Mouse (Mus musculus) embryonic facial prominence, embryonic 14.5 days (tissue): ENCODE data around the gene Mmp21. TPM values are rescaled to one million over a fixed set of nuclear protein-coding genes. Genes with fewer than 3 reads are reported as not detected.
A peak's percentile ranks its signal among the peaks of the same experiment; 100 is the strongest.

Experiments
- ATAC-seq: fragments of 200-750 bp; cut with Nextera tagmentation; 2 replicates; pipeline ENCODE4 v1.8.0; 2017; ENCODE audit warnings: low read depth, moderate number of reproducible peaks, moderate TSS enrichment
- DNase-seq: peaks from one replicate; pipeline ENCODE4 v3.0.0-alpha.2; 2015; ENCODE audit warnings: low spot score
- H3K27ac ChIP-seq: fragments of 300-500 bp; sonication (generic); replicated peaks from 2 replicates; pipeline ENCODE4 v1.5.1; 2014; ENCODE audit warnings: low read depth, mild to moderate bottlenecking, low read length, moderate library complexity
- H3K27me3 ChIP-seq: fragments of 300-500 bp; sonication (generic); replicated peaks from 2 replicates; pipeline ENCODE4 v1.6.1; 2014; ENCODE audit warnings: low read length; ENCODE audit not compliant: control insufficient read depth, insufficient read depth
- H3K36me3 ChIP-seq: fragments of 300-500 bp; sonication (generic); 2 replicates; pipeline ENCODE4 v1.6.1; 2014; ENCODE audit warnings: low read length, mixed read lengths; ENCODE audit not compliant: control insufficient read depth, insufficient read depth
- H3K4me1 ChIP-seq: fragments of 300-500 bp; sonication (generic); 2 replicates; pipeline ENCODE4 v1.6.1; 2014; ENCODE audit warnings: antibody characterized with exemption, low read length; ENCODE audit not compliant: control insufficient read depth, insufficient read depth
- H3K4me2 ChIP-seq: fragments of 300-500 bp; sonication (generic); 2 replicates; pipeline ENCODE4 v1.6.1; 2014; ENCODE audit warnings: low read depth, mild to moderate bottlenecking, low read length, moderate library complexity, mixed read lengths
- H3K4me3 ChIP-seq: fragments of 300-500 bp; sonication (generic); 2 replicates; pipeline ENCODE4 v1.5.1; 2014; ENCODE audit warnings: low read depth, mild to moderate bottlenecking, low read length
- H3K9ac ChIP-seq: fragments of 300-500 bp; sonication (generic); 2 replicates; pipeline ENCODE4 v1.6.1; 2014; ENCODE audit warnings: low read depth, mild to moderate bottlenecking, low read length, moderate library complexity, mixed read lengths
- H3K9me3 ChIP-seq: fragments of 300-500 bp; sonication (generic); 2 replicates; pipeline ENCODE4 v1.6.1; 2016; ENCODE audit warnings: low read length; ENCODE audit not compliant: control insufficient read depth
- WGBS: fragments of 180-500 bp; shearing (Covaris S2); extraction: QIAGEN DNeasy Blood & Tissue Kit; methylation state at CpG from one replicate; pipeline ENCODE4 v1.1.7; 2014; 5-methylcytosine and 5-hydroxymethylcytosine counted together
- polyA plus RNA-seq: library from polyadenylated mRNA; unstranded; fragments of >200 nt; fragmentation: Nextera tagmentation; extraction: Ambion mirVana; gene quantifications from 2 replicates; pipeline ENCODE4 v1.2.1, GENCODE M21; 2014

Gene Mmp21
- 0.08 and 0.14 TPM in 2 replicates for polyA plus RNA-seq

DNA sequence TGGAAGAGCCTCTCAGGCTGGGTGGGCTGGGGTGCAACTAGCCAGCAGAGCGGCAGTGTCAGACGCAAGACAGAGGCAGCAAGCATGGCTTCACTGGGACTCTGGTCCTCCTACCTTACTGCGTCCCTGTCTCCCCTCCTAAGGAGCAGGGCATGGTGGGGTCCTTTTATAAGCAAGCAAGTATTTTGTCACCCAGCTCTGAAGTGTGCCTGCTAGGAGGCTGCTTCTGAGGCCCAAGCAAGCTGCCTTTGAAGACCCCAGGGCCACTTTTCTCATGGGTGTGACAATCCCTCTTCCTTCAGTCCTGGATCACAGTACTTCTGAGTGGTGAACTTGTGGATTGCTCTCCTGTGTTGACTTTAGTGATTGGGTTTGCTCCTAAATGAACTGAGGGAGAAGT lies at the start of gene Mmp21:
Gene Mmp21, minus strand, starts transcription at position 101 of the 400 bp plus-strand sequence.
- Histone ChIP-seq H3K4me3 (no peak within 1 kb of the TSS), H3K4me2 (no peak within 1 kb of the TSS), H3K4me1 (no peaks in the 10 kb centered on the region), H3K9me3 (no peaks in the 10 kb centered on the region), H3K27ac (no peak within 1 kb of the TSS), H3K36me3 (peaks cover 5% of the 10 kb centered on the region; the same call in 1 of the 2 replicates), H3K27me3 (no peaks in the 10 kb centered on the region), H3K9ac (no peak within 1 kb of the TSS)
- DNase-seq (no peak), ATAC-seq (no peak)
- 88% methylated on average over 3 of the region's 3 CpGs for WGBS

DNA sequence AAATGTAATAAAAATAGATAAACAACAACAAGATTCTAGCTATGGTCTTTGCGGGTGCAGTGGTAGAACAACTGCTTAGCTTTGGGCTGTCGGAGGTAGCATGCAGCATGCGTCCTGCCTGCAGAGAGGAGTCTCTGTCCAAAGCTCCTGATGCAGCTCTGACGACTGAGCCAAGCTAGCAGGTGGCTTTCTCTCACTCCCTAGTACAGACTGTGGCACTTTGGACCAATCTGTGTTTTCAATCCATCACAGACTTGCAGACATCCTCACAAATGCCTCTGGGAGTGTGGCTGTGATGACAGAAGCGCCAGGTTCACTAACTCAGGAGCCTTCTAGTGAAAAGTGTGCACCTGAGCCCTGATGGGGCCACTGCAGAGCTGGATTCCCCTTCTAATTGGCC lies 49.5 kb upstream of the Mmp21 start:
- WGBS = 80% methylated on average over 5 of the region's 5 CpGs
- no peak overlapping the region for H3K4me2 ChIP-seq
- H3K9me3 ChIP-seq = no peaks in the 10 kb centered on the region
- H3K4me3 ChIP-seq = no peak overlapping the region
- H3K36me3 ChIP-seq = peaks cover 8% of the 10 kb centered on the region; the same call in 1 of the 2 replicates
- no peaks in the 10 kb centered on the region for H3K4me1 ChIP-seq
- no peak overlapping the region for H3K27ac ChIP-seq
- no peak for DNase-seq
- ATAC-seq = no peak
- no peak overlapping the region for H3K9ac ChIP-seq
- no peaks in the 10 kb centered on the region for H3K27me3 ChIP-seq

DNA sequence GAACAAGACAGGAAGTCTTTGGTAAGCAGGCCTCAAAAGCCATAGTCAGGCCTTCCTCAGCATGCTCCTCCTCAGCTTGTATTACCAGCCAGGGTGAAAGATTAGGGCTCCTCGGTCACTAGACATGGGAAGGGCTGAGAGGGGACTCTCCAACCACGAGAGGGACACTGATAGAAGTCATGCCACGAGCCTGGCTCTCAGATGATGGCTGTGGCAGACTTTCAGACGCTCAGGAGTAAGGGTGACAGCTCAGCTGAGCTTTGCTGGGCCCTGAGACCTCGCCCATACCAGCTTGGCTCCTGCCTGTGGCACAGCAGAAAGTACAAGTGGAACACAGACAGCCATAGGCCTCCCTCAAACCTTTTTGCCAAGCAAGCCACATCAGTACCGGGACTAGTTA lies 47.2 kb upstream of the Mmp21 start:
- DNase-seq = no peak
- 79% methylated on average over 6 of the region's 6 CpGs for WGBS

DNA sequence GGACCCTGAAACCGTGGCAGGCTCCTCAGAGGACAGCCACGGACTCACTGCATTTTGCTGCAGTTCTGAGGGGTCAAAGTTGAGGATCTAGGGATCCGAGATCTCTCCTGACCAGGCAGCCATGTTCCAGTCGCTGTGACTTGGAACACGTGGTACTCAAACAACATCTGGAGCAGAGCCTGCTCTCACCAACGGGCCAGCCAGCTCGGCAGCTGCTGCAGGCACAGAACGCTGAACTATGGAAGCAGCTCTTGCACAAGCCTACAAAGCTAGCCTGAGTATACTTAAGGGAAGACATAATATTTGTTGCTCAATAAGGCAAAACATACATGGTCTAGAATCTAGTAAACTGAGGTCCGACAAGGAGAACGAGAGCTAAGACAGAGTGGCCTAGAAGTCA lies 45.7 kb upstream of the Mmp21 start:
- H3K4me2 ChIP-seq = no peak overlapping the region
- no peak for ATAC-seq
- H3K4me3 ChIP-seq = no peak overlapping the region
- H3K27ac ChIP-seq = no peak overlapping the region
- H3K9me3 ChIP-seq = no peaks in the 10 kb centered on the region
- H3K36me3 ChIP-seq = peaks cover 36% of the 10 kb centered on the region
- no peak overlapping the region for H3K9ac ChIP-seq
- no peak for DNase-seq
- H3K4me1 ChIP-seq = no peaks in the 10 kb centered on the region
- WGBS = 70% methylated on average over 10 of the region's 10 CpGs
- H3K27me3 ChIP-seq = no peaks in the 10 kb centered on the region

More for the DNA sequence above, 47.2 kb upstream of the Mmp21 start:
- peaks cover 22% of the 10 kb centered on the region for H3K36me3 ChIP-seq
- H3K4me2 ChIP-seq = no peak overlapping the region
- no peak overlapping the region for H3K9ac ChIP-seq
- H3K9me3 ChIP-seq = no peaks in the 10 kb centered on the region
- no peak overlapping the region for H3K27ac ChIP-seq
- no peak for ATAC-seq
- no peaks in the 10 kb centered on the region for H3K27me3 ChIP-seq
- H3K4me3 ChIP-seq = no peak overlapping the region
- no peaks in the 10 kb centered on the region for H3K4me1 ChIP-seq

DNA sequence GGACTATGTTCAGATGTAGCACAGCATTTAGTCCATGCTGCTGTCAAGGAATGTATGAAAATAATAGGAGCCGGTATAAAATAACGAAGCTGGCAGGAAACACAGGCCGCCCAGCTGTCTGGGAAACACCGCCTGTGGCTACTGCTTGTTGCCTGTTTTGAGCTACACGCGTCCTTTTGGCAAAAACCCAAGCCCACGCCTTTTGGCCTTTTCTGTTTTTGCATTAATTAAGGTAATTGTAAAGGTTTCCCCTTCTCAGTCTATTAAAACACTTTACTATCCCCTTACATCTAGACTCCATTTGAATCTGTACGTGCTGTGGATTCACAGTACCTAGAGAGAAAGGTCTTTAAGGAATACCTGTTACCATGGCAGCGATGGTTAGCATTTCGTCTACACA lies 45.0 kb upstream of the Mmp21 start:
- Histone ChIP-seq H3K4me1 (no peaks in the 10 kb centered on the region), H3K9me3 (no peaks in the 10 kb centered on the region), H3K9ac (no peak overlapping the region), H3K36me3 (peaks cover 44% of the 10 kb centered on the region), H3K4me2 (no peak overlapping the region), H3K27me3 (no peaks in the 10 kb centered on the region), H3K27ac (no peak overlapping the region), H3K4me3 (no peak overlapping the region)
- DNase-seq = peak; percentile 21
- ATAC-seq = no peak
- WGBS = 77% methylated on average over 10 of the region's 10 CpGs

DNA sequence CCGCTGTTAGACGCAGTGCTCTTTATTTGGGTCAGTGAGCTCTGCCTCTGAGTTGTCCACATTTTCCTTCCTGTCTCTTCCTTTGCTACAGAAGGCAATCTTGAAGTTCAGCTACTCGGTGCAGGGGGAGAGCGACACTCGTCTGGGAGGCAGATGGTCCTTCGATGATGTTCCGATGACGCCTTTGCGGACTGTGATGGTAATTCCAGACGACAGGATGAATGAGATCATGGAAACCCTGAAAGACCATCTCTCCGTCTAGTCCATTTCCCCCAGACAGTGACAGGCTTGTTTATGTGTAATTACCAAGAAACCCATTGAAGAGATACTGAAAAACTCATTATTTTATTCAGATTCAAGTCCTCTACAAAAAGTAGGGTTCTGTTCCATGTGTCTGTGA lies 40.8 kb upstream of the Mmp21 start:
- H3K9me3 ChIP-seq = no peaks in the 10 kb centered on the region
- 72% methylated on average over 11 of the region's 11 CpGs for WGBS
- no peaks in the 10 kb centered on the region for H3K27me3 ChIP-seq
- no peak; the same call in 1 of the 2 replicates for ATAC-seq
- no peak overlapping the region for H3K4me3 ChIP-seq
- DNase-seq = peak; percentile 22
- H3K4me1 ChIP-seq = no peaks in the 10 kb centered on the region
- H3K4me2 ChIP-seq = no peak overlapping the region
- H3K9ac ChIP-seq = no peak overlapping the region
- peaks cover 86% of the 10 kb centered on the region for H3K36me3 ChIP-seq
- H3K27ac ChIP-seq = no peak overlapping the region

DNA sequence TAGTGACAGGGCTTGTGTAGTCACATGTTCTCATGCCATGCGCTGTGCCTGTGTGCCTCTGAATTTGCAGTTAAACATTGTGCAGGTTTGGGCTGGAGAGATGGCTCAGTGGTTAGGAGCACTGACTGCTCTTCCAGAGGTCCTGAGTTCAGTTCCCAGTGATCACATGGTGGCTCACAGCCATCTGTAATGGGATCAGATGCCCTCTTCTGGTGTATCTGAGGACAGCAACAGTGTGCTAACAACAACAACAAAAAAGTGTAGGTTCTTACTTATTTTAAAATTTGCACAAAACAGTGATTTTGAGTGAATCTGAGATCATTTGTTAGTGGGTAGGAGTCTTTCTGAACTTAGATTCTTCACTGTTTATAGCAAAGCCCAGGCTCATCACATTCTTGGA lies 38.7 kb upstream of the Mmp21 start:
- Histone ChIP-seq H3K27me3 (no peaks in the 10 kb centered on the region), H3K27ac (no peak overlapping the region), H3K36me3 (peaks cover 97% of the 10 kb centered on the region), H3K4me2 (no peak overlapping the region), H3K4me3 (no peak overlapping the region), H3K9me3 (no peaks in the 10 kb centered on the region), H3K9ac (no peak overlapping the region), H3K4me1 (no peaks in the 10 kb centered on the region)
- 96% methylated on average over 1 of the region's 1 CpGs for whole genome bisulfite sequencing
- no peak for ATAC-seq
- no peak for DNase-seq

DNA sequence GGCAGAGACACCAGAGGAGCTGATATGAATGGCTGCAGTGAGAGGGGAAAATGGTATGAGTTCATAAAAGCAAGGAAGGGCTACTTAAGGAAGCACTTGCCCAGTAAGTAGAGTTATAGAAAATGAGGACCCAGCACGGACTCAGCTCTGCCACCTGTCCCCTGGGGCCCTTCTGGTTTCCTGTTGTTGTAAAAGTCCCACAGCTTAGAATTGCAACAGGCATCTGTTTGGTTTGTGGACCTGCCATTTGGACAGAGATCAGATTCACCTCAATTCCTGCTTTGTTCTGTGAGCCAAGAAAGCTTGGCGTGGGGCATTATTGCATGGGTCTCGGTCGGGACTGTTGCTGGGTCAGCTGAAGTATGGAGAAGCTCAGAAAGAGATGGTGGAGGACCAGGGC lies 35.5 kb upstream of the Mmp21 start:
- Histone ChIP-seq H3K4me3 (no peak overlapping the region), H3K4me2 (no peak overlapping the region), H3K27me3 (no peaks in the 10 kb centered on the region), H3K4me1 (no peaks in the 10 kb centered on the region), H3K9ac (no peak overlapping the region), H3K27ac (no peak overlapping the region), H3K9me3 (no peaks in the 10 kb centered on the region), H3K36me3 (peaks cover 79% of the 10 kb centered on the region)
- ATAC-seq (no peak), DNase-seq (no peak)
- 86% methylated on average over 4 of the region's 4 CpGs for WGBS

DNA sequence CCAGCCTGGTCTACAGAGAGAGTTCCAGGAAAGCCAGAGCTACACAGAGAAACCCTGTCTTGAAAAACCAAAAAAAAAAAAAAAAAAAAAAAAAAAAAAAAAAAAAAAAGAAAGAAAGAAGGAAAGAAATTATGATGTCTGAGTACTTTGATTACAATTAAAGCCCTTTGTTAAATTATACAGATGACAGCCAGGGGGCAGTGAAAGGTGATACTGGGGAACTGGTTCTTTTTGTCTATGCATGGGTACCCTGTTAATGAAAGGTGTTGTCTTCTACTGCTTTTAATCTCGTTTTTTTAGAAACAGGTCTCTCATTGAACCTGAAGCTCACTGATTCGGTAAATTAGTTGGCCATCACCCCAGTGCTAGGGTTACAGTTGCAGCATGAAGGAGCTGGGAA lies 27.4 kb upstream of the Mmp21 start:
- H3K27ac ChIP-seq = no peak overlapping the region
- H3K9ac ChIP-seq = no peak overlapping the region
- H3K9me3 ChIP-seq = no peaks in the 10 kb centered on the region
- H3K4me1 ChIP-seq = peaks cover 6% of the 10 kb centered on the region
- H3K36me3 ChIP-seq = peaks cover 4% of the 10 kb centered on the region; the same call in 1 of the 2 replicates
- WGBS = 89% methylated on average over 2 of the region's 2 CpGs
- H3K27me3 ChIP-seq = no peaks in the 10 kb centered on the region
- DNase-seq (no peak), ATAC-seq (no peak)
- H3K4me3 ChIP-seq = no peak overlapping the region
- H3K4me2 ChIP-seq = no peak overlapping the region
